Mouse (Mus musculus) heart, postnatal 0 days (tissue): ENCODE data around the gene Cfap77.

Source experiments
- CTCF ChIP-seq: IDR thresholded peaks from 2 replicates; pipeline ENCODE4 v1.5.1; 2016; ENCODE audit warnings: antibody characterized with exemption, control low read depth, low read depth
- EP300 ChIP-seq: IDR thresholded peaks from 2 replicates; pipeline ENCODE4 v1.6.1; 2016; ENCODE audit warnings: antibody characterized with exemption, low read depth

GRCm38 (mm10) chr2:29004037-29004436 is 50.8 kb downstream of the Cfap77 start:
- TF ChIP-seq CTCF (no peak), EP300 (no peak)
